Mouse (Mus musculus) hindbrain, embryonic 10.5 days (tissue): ENCODE measurements around the gene Slc38a3. TPM values are rescaled to one million over a fixed set of nuclear protein-coding genes. Genes with fewer than 3 reads are reported as not detected.
"Not testable (repeated sequence)": the region's sequence is repeated elsewhere in the genome, so short reads cannot be mapped to it uniquely, and the experiment has no call there.

Experiments
- DNase-seq: peaks from one replicate; pipeline ENCODE4 v3.0.0-alpha.2; 2017; ENCODE audit warnings: low spot score
- H3K27ac ChIP-seq: fragments of 300-500 bp; sonication (generic); 2 replicates; pipeline ENCODE4 v1.5.1; 2016; ENCODE audit warnings: mild to moderate bottlenecking, moderate library complexity
- H3K27me3 ChIP-seq: fragments of 300-500 bp; sonication (generic); 2 replicates; pipeline ENCODE4 v1.6.1; 2016; ENCODE audit warnings: mild to moderate bottlenecking; ENCODE audit not compliant: poor library complexity, insufficient read depth, severe bottlenecking
- H3K36me3 ChIP-seq: fragments of 300-500 bp; sonication (generic); 2 replicates; pipeline ENCODE4 v1.6.1; 2016; ENCODE audit warnings: mild to moderate bottlenecking, moderate library complexity
- H3K4me1 ChIP-seq: fragments of 300-500 bp; sonication (generic); replicated peaks from 2 replicates; pipeline ENCODE4 v1.6.1; 2016; ENCODE audit warnings: mild to moderate bottlenecking
- H3K4me3 ChIP-seq: fragments of 300-500 bp; sonication (generic); 2 replicates; pipeline ENCODE4 v1.5.1; 2016; ENCODE audit warnings: mild to moderate bottlenecking, moderate library complexity
- H3K9me3 ChIP-seq: fragments of 300-500 bp; sonication (generic); 2 replicates; pipeline ENCODE4 v1.6.1; 2016; ENCODE audit warnings: mild to moderate bottlenecking, moderate library complexity
- WGBS: fragments of 180-500 bp; shearing (Covaris S2); methylation state at CpG from one replicate; pipeline ENCODE4 v1.1.7; 2016; 5-methylcytosine and 5-hydroxymethylcytosine counted together
- polyA plus RNA-seq: library from polyadenylated mRNA; unstranded; fragments of >200 nt; fragmentation: Nextera tagmentation; extraction: Ambion mirVana; gene quantifications from 2 replicates; pipeline ENCODE4 v1.2.1, GENCODE M21; 2016

Gene Slc38a3
- polyA plus RNA-seq, 1 experiment from 2014 or later: 7.2 TPM

DNA sequence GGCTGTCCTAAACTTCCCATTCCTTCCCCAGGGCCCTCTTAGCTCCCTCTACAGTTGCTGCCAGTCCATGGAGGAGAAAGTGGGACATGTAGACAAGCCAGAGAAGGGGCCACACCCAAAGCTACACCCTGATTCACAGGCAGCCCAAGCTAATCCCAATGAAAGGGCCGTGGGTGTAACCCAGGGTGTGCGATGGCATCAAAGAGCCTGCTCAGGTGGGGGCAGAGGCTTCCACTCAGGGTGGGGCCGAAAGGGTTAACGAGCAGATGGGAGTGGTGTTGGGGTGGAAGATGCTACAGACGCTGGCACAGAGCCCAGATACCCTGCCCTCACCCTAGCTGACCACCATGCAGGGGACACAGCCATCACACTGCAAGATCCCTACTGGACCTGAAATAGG, 23.5 kb upstream of the Slc38a3 start:
- Histone ChIP-seq H3K9me3 (no peaks in the 10 kb centered on the region), H3K27ac (peak overlapping the region; percentile 19; the same call in 1 of the 2 replicates), H3K4me3 (no peak overlapping the region), H3K36me3 (peaks cover 77% of the 10 kb centered on the region), H3K4me1 (peaks cover 59% of the 10 kb centered on the region), H3K27me3 (peaks cover 77% of the 10 kb centered on the region)
- DNase-seq: no peak
- 75% methylated on average over 5 of the region's 5 CpGs for WGBS

- H3K36me3 ChIP-seq: peaks cover 96% of the 10 kb centered on the region
- no peak overlapping the region for H3K27ac ChIP-seq
- H3K27me3 ChIP-seq: peaks cover 85% of the 10 kb centered on the region
- H3K9me3 ChIP-seq: no peaks in the 10 kb centered on the region
- DNase-seq: no peak
- 83% methylated on average over 8 of the region's 8 CpGs for WGBS
- peaks cover 49% of the 10 kb centered on the region for H3K4me1 ChIP-seq
- H3K4me3 ChIP-seq: no peak overlapping the region
Measured at GRCm38 (mm10) chr9:107690391-107690790, 21.1 kb upstream of the Slc38a3 start.

- Histone ChIP-seq H3K27me3 (peaks cover 74% of the 10 kb centered on the region), H3K36me3 (peaks cover 99% of the 10 kb centered on the region), H3K9me3 (no peaks in the 10 kb centered on the region), H3K4me3 (no peak overlapping the region), H3K4me1 (peaks cover 37% of the 10 kb centered on the region), H3K27ac (no peak overlapping the region; the same call in 1 of the 2 replicates)
- DNase-seq: no peak
- WGBS: 87% methylated on average over 7 of the region's 7 CpGs
Measured at GRCm38 (mm10) chr9:107688939-107689338, 19.6 kb upstream of the Slc38a3 start.

DNA sequence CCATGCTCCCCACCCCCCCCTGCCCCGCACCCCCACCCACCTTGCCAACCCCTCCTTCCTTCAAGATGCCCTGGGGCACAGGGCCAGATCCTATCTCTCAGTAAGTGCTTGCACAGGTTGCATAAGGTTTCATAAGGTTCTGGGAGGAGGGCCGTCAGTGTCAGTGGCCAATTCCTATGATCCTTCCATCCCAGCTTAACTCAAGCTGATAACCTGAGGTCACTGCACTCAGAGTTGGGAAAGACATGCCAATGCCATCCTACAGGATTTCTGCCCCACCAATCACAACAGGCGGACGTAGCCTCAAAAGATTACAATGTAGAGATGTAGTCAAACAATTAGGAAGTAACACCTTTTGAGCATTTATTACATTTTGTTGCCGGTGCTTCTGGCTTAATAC, 19.1 kb upstream of the Slc38a3 start:
- Histone ChIP-seq H3K27me3 (peaks cover 71% of the 10 kb centered on the region), H3K27ac (no peak overlapping the region), H3K4me1 (peaks cover 33% of the 10 kb centered on the region), H3K4me3 (no peak overlapping the region), H3K36me3 (peaks cover 100% of the 10 kb centered on the region), H3K9me3 (no peaks in the 10 kb centered on the region)
- no peak for DNase-seq
- 89% methylated on average over 5 of the region's 5 CpGs for WGBS

DNA sequence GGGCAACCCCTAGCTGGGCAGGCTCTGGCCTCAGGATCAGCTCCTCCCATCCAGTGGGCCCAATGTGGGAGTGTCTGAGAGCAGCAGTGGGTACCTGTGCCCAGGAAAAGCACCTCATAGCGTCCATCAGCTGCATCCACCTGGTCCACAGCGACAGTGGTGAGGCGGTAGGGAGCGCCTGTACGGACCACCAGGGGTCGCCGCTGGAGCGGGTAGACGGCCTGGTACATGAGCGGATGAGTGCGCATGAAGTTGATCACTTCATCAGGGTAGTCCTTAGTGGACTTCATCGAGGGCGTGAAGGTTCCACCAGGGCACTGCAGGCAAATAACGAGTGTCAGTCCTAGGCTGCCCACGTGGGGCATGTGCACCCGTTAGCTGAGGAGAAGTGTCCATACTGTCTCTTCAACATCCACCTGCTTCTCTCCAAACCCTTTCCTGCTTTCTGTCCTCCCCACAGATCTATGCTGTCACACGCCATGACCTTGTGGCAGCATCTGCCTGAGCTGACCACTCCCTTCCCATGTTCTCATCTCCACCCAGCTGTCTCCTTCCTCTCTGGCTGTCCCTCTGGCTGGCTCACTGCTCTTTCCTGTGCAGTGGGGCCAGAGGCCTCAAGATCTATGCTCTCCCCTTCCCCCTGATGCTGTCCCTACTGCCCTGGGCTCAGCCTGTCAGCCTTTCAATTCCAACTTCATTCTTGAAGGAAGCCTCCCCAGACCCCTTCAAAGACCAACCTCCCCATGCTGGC, 16.1 kb upstream of the Slc38a3 start:
- H3K27me3 ChIP-seq: peaks cover 41% of the 10 kb centered on the region
- H3K4me1 ChIP-seq: peaks cover 15% of the 10 kb centered on the region
- whole genome bisulfite sequencing: 45% methylated on average over 17 of the region's 17 CpGs
- no peak overlapping the region for H3K4me3 ChIP-seq
- no peaks in the 10 kb centered on the region for H3K9me3 ChIP-seq
- H3K36me3 ChIP-seq: peaks cover 89% of the 10 kb centered on the region
- peak; percentile 69 for DNase-seq
- H3K27ac ChIP-seq: peak overlapping the region; percentile 56; the same call in 1 of the 2 replicates

- peaks cover 59% of the 10 kb centered on the region for H3K36me3 ChIP-seq
- peaks cover 17% of the 10 kb centered on the region for H3K4me1 ChIP-seq
- peaks cover 31% of the 10 kb centered on the region for H3K27me3 ChIP-seq
- no peak overlapping the region for H3K27ac ChIP-seq
- no peak overlapping the region for H3K4me3 ChIP-seq
- no peaks in the 10 kb centered on the region for H3K9me3 ChIP-seq
- no peak for DNase-seq
- 88% methylated on average over 20 of the region's 20 CpGs for WGBS
Measured at GRCm38 (mm10) chr9:107682405-107682804, 13.1 kb upstream of the Slc38a3 start.

- Histone ChIP-seq H3K4me3 (no peak within 1 kb of the TSS), H3K36me3 (peaks cover 30% of the 10 kb centered on the region), H3K4me1 (peaks cover 29% of the 10 kb centered on the region), H3K27me3 (peaks cover 48% of the 10 kb centered on the region), H3K9me3 (no peaks in the 10 kb centered on the region), H3K27ac (peak within 1 kb of the TSS; percentile 17; the same call in 1 of the 2 replicates)
- no peak for DNase-seq
- 37% methylated on average over 5 of the region's 5 CpGs for WGBS
Measured at GRCm38 (mm10) chr9:107679501-107679900, 10.2 kb upstream of the Slc38a3 start, which contains the start of gene Gnat1. TSS of gene Gnat1 (minus strand) at chr9:107679712.

- no peak overlapping the region for H3K4me3 ChIP-seq
- 92% methylated on average over 2 of the region's 2 CpGs for WGBS
- H3K36me3 ChIP-seq: peaks cover 24% of the 10 kb centered on the region
- H3K9me3 ChIP-seq: no peaks in the 10 kb centered on the region
- H3K27me3 ChIP-seq: peaks cover 54% of the 10 kb centered on the region
- H3K4me1 ChIP-seq: peaks cover 29% of the 10 kb centered on the region
- no peak overlapping the region for H3K27ac ChIP-seq
- DNase-seq: no peak
Measured at GRCm38 (mm10) chr9:107678861-107679260, 9.5 kb upstream of the Slc38a3 start.

- 40% methylated on average over 14 of the region's 14 CpGs for WGBS
- peaks cover 29% of the 10 kb centered on the region for H3K4me1 ChIP-seq
- peaks cover 57% of the 10 kb centered on the region for H3K27me3 ChIP-seq
- H3K36me3 ChIP-seq: peaks cover 15% of the 10 kb centered on the region
- not testable (repeated sequence) for H3K4me3 ChIP-seq, H3K27ac ChIP-seq, H3K9me3 ChIP-seq
- DNase-seq: peak; percentile 62
Measured at GRCm38 (mm10) chr9:107677819-107678526, 8.6 kb upstream of the Slc38a3 start.

- H3K27ac ChIP-seq: no peak overlapping the region
- peak; percentile 56 for DNase-seq
- WGBS: 22% methylated on average over 17 of the region's 17 CpGs
- peaks cover 29% of the 10 kb centered on the region for H3K4me1 ChIP-seq
- H3K9me3 ChIP-seq: no peaks in the 10 kb centered on the region
- peaks cover 57% of the 10 kb centered on the region for H3K27me3 ChIP-seq
- peaks cover 7% of the 10 kb centered on the region for H3K36me3 ChIP-seq
- H3K4me3 ChIP-seq: peak overlapping the region; percentile 47
Measured at GRCm38 (mm10) chr9:107677091-107677784, 7.9 kb upstream of the Slc38a3 start.

DNA sequence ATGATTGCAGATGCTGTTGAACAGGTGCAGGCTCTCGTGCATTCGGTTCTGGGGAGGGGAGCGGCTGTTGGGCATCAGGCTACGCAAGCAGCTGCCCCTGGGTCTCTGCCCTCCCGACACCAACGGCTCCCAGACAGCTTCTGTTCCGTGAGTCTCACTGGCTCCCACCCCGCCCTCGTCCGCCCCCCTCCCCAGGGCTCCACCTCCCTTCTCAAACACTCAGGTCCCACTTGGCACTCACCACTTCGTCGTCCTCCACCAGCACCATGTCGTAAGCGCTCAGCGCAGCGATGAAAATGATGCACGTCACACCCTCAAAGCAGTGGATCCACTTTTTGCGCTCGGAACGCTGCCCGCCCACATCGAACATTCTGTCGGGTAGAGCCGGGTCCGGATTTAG, 7.0 kb upstream of the Slc38a3 start:
- WGBS: 2% methylated on average over 25 of the region's 25 CpGs
- H3K4me3 ChIP-seq: peak overlapping the region; percentile 47
- no peaks in the 10 kb centered on the region for H3K36me3 ChIP-seq
- peaks cover 62% of the 10 kb centered on the region for H3K27me3 ChIP-seq
- H3K4me1 ChIP-seq: peaks cover 29% of the 10 kb centered on the region
- H3K27ac ChIP-seq: no peak overlapping the region; the same call in 1 of the 2 replicates
- H3K9me3 ChIP-seq: no peaks in the 10 kb centered on the region
- no peak for DNase-seq

DNA sequence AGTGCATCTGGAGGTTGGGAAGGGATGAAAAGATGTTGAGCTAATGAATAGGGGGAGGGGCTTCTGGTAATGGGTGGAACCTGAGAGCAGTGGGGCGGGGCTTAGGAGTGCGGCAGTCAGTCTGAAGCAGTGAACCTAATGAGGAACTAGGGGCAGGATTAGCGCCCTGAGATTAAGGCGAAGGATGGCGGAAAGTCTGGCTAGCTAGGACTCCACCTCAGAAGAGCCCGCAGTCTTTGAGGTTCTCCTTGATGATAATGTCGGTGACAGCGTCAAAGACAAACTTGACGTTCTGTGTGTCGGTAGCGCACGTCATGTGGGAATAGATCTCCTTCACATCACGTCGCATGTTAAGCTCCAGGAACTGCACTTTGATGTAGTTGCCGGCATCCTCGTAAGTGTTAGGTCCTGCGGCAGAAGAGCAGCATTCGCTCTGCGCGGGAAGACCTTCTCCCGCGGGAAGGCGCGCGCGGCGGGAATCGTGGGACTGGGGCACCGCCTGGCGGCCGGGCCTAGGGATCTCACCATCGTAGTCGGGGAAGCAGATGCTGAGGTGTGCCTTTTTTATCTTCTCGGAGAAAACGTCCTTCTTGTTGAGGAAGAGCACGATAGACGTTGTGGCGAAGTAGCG, 6.5 kb upstream of the Slc38a3 start:
- peaks cover 66% of the 10 kb centered on the region for H3K27me3 ChIP-seq
- H3K36me3 ChIP-seq: no peaks in the 10 kb centered on the region
- H3K4me3 ChIP-seq: peak overlapping the region; percentile 47
- H3K9me3 ChIP-seq: no peaks in the 10 kb centered on the region
- peaks cover 29% of the 10 kb centered on the region for H3K4me1 ChIP-seq
- under 1% methylated on average over 39 of the region's 39 CpGs for WGBS
- H3K27ac ChIP-seq: no peak overlapping the region
- DNase-seq: peak; percentile 83
